Mouse (Mus musculus): ENCODE measurements around the gene Rasgef1c. TPM values are rescaled to one million over a fixed set of nuclear protein-coding genes. Genes with fewer than 3 reads are reported as not detected.

Rasgef1c gene
- polyA plus RNA-seq (2016; fragmentation: Nextera tagmentation; extraction: Ambion mirVana), result not detected in 2 replicates

DNA sequence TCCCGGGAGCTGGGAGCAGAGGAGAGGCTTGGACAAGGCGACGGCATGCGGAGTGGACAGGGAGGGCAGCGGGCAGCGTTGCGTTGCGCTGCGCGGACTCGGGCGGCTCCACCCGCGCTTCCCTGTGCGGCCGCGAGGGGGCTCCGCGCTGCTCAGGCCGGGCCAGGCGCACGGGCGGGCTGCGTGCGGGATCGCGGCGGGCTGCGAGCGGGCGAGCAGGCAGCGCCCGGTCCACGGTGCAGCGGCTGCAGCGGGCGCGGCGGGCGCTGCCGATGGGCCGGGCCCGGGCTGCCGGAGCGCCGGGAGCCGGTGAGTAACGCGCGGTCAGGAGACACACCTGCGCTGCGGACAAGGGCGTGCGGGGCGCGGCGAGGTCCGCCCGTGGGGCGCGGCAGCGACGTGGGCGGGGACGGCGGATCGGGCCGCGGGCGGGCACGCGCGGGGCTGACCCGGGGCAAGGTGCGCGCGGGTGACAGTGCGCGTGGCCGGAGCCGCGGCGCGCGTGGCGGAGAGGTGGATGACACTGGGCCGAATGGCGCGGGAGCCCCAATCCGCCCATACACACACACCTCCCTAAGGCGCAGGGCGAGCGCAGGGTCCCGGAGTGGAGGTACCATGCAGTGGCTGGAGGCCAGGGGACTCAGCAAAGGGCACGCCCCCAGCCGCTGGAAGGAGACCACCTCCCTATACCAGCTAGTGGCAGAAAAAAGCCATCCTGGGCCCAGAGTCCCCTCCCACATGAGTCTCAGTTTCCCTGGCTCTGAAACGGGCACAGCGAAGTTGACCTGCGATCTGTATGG is at the start of gene Rasgef1c:
Gene Rasgef1c, plus strand, starts transcription at position 177 of the 800 bp plus-strand sequence.
- Histone ChIP-seq H3K9me3 (replicated peaks) (no peaks in the 10 kb centered on the region), H3K27me3 (replicated peaks) (peaks cover 65% of the 10 kb centered on the region), H3K4me3 (peak within 1 kb of the TSS; percentile 61), H3K4me2 (peak within 1 kb of the TSS; percentile 78), H3K36me3 (no peaks in the 10 kb centered on the region), H3K4me1 (peaks cover 10% of the 10 kb centered on the region), H3K27ac (no peak within 1 kb of the TSS), H3K9ac (peak within 1 kb of the TSS; percentile 56; the same call in 1 of the 2 replicates)
- whole genome bisulfite sequencing (ENCODE audit: insufficient replicate concordance), result 3% methylated on average over 79 of the region's 99 CpGs
- peak; percentile 62 for ATAC-seq

GRCm38 (mm10) chr11:49855144-49855543 is 46.5 kb upstream of the Rasgef1c start:
- no peak for ATAC-seq
- Histone ChIP-seq H3K4me1 (peaks cover 36% of the 10 kb centered on the region), H3K9ac (no peak overlapping the region), H3K27me3 (replicated peaks) (no peaks in the 10 kb centered on the region), H3K4me3 (no peak overlapping the region), H3K9me3 (replicated peaks) (no peaks in the 10 kb centered on the region), H3K4me2 (no peak overlapping the region), H3K27ac (no peak overlapping the region), H3K36me3 (peaks cover 42% of the 10 kb centered on the region)
- WGBS (ENCODE audit: insufficient replicate concordance), result 64% methylated on average over 5 of the region's 5 CpGs

DNA sequence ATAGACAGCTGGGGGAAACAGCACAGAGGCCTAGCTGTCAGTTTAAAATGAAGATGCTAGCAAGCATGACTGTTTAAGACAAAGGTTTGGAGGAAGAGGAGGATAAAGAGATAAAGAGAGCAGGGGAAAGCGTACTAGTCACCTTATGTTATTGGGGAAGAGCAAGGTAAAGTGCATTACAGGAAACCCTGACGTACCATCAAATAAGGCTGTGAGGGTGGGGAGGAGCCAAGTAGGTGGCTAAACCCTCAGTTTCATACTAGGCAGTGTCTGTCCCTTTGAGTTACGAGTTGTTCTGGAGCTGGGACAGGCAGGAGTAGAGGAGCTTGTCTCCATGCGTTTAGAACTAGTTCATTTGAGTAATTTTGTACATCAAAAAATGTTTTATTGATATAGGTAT is 40.5 kb upstream of the Rasgef1c start:
- Histone ChIP-seq H3K27me3 (replicated peaks) (no peaks in the 10 kb centered on the region), H3K9ac (no peak overlapping the region), H3K4me2 (no peak overlapping the region), H3K4me3 (no peak overlapping the region), H3K27ac (peak overlapping the region; percentile 25; the same call in 1 of the 2 replicates), H3K36me3 (peaks cover 26% of the 10 kb centered on the region), H3K4me1 (peaks cover 70% of the 10 kb centered on the region), H3K9me3 (replicated peaks) (no peaks in the 10 kb centered on the region)
- 75% methylated on average over 4 of the region's 4 CpGs for WGBS (ENCODE audit: insufficient replicate concordance)
- ATAC-seq, result no peak

DNA sequence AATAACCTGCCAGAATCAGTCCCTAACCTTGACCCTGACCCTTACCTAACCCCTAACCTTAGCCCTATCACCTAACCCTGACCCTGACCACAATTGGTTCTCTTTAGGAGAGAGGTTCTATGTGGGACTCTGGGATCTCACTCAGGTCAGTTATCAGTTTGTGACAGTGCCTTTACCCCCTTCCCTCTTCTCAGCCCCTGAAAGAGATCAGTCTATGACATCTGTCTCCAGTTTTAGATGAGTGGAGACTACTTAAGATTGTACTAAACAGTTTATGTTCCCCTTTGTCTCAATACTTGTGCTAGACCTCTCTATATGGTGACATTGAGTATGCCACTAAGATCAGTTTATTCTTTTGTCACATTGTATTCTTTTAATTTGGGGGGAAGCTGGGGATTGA is 37.7 kb upstream of the Rasgef1c start:
- no peak overlapping the region for H3K4me3 ChIP-seq
- peak; percentile 87 for ATAC-seq
- no peak overlapping the region; the same call in 1 of the 2 replicates for H3K27ac ChIP-seq
- H3K9ac ChIP-seq, result peak overlapping the region; percentile 15; the same call in 1 of the 2 replicates
- peaks cover 55% of the 10 kb centered on the region for H3K4me1 ChIP-seq
- peaks cover 30% of the 10 kb centered on the region for H3K36me3 ChIP-seq
- H3K4me2 ChIP-seq, result peak overlapping the region; percentile 15; the same call in 1 of the 2 replicates
- H3K9me3 ChIP-seq (replicated peaks), result no peaks in the 10 kb centered on the region
- H3K27me3 ChIP-seq (replicated peaks), result no peaks in the 10 kb centered on the region

DNA sequence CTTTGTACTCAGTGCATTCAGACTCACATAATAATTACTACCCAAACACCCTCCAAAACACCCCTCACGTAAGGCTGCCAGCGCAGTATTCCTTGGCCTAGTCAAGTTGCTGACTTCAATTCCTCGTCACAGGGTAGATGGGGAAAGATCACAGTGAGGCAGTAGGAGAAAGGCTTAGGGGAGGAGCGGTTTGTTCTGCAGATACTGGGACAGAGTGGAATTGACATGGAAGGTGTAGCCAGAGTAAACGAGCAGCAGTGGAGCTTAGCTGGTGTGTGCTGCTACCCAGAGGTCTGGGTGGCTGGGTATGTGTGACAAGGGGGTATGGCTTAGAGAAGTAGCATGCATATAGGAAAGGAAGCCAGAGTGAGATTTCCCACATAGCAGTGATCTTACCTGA is 34.3 kb upstream of the Rasgef1c start:
- 81% methylated on average over 5 of the region's 5 CpGs for WGBS (ENCODE audit: insufficient replicate concordance)
- no peak overlapping the region for H3K27ac ChIP-seq
- H3K9ac ChIP-seq, result no peak overlapping the region
- no peak overlapping the region for H3K4me3 ChIP-seq
- no peaks in the 10 kb centered on the region for H3K9me3 ChIP-seq (replicated peaks)
- no peak overlapping the region for H3K4me2 ChIP-seq
- ATAC-seq, result no peak
- H3K27me3 ChIP-seq (replicated peaks), result no peaks in the 10 kb centered on the region
- H3K36me3 ChIP-seq, result peaks cover 55% of the 10 kb centered on the region
- peaks cover 32% of the 10 kb centered on the region for H3K4me1 ChIP-seq

- Histone ChIP-seq H3K4me2 (no peak overlapping the region), H3K27ac (no peak overlapping the region), H3K9me3 (replicated peaks) (no peaks in the 10 kb centered on the region), H3K9ac (no peak overlapping the region), H3K27me3 (replicated peaks) (no peaks in the 10 kb centered on the region), H3K4me3 (no peak overlapping the region), H3K36me3 (peaks cover 66% of the 10 kb centered on the region), H3K4me1 (peaks cover 26% of the 10 kb centered on the region)
- no peak for ATAC-seq
Observed at GRCm38 (mm10) chr11:49869762-49870161, 31.9 kb upstream of the Rasgef1c start.

GRCm38 (mm10) chr11:49871914-49872313 is 29.7 kb upstream of the Rasgef1c start:
- WGBS (ENCODE audit: insufficient replicate concordance), result 48% methylated on average over 6 of the region's 6 CpGs
- peaks cover 21% of the 10 kb centered on the region for H3K4me1 ChIP-seq
- peak overlapping the region; percentile 80 for H3K27ac ChIP-seq
- no peak; the same call in 1 of the 2 replicates for ATAC-seq
- no peak overlapping the region for H3K9ac ChIP-seq
- no peak overlapping the region for H3K4me2 ChIP-seq
- H3K27me3 ChIP-seq (replicated peaks), result no peaks in the 10 kb centered on the region
- H3K36me3 ChIP-seq, result peaks cover 72% of the 10 kb centered on the region
- H3K9me3 ChIP-seq (replicated peaks), result no peaks in the 10 kb centered on the region
- H3K4me3 ChIP-seq, result no peak overlapping the region

DNA sequence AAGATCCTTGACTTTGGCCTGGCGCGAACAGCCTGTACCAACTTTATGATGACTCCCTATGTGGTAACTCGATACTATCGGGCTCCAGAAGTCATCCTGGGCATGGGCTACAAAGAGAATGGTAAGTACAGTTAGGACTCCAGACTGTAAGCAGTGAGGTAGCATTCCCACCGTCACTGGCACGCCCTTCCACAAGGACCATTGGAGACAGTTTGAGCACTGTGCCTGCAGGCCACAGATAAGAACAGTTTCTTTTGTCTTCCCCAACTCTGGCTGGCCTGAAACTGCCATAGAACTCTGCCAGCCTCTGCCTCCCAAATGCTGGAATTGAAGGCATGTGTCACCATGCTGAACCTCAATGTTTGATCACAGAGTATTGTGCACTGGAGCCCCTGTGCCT is 28.9 kb upstream of the Rasgef1c start:
- peak; percentile 90 for ATAC-seq
- Histone ChIP-seq H3K4me2 (peak overlapping the region; percentile 30; the same call in 1 of the 2 replicates), H3K27ac (peak overlapping the region; percentile 80), H3K4me1 (peaks cover 21% of the 10 kb centered on the region), H3K9me3 (replicated peaks) (no peaks in the 10 kb centered on the region), H3K27me3 (replicated peaks) (no peaks in the 10 kb centered on the region), H3K9ac (peak overlapping the region; percentile 39; the same call in 1 of the 2 replicates), H3K4me3 (no peak overlapping the region), H3K36me3 (peaks cover 68% of the 10 kb centered on the region)
- 55% methylated on average over 6 of the region's 6 CpGs for WGBS (ENCODE audit: insufficient replicate concordance)

DNA sequence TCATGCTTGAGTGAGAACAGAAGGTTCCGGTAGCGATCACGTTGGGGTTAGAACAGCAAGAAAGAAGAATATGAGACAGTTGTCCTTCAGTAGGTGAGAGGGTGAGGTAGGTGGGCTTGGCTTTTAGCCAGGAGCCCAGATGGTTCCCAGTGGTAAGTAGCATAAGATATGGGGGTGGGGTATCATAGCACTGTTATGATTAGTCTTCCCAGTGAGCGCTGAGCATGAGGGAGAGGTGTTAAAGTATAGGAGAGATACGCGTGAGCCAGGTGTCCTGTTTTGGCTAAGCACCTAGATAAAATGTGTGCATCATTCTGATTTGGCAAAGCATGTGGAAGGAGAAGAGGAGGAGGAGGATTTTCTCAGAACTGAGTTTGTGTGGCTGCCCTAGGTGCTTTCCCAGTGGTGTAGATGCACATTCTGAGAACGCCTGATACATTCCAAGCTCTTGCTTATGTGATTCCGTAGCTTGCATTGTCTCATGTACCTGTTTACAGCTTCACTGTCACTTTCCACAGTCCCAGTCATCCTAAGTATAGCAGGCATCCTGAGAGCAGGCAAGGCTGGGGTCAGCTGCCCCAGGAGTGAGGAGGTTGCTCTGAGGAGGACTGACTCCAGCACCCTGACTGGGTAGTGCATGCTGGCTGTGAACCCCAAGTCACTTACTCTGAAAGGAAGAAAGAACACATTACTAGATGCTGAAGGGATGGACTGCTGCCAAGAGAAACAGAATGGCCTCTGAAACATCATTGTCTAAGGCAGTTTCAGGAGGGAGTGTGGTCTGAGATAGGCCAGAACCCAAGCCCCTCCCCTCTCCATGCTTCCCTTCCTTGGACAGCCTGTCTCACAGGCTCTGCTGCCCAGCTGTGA is 24.5 kb upstream of the Rasgef1c start:
- no peak overlapping the region for H3K4me3 ChIP-seq
- no peak for ATAC-seq
- 84% methylated on average over 8 of the region's 8 CpGs for WGBS (ENCODE audit: insufficient replicate concordance)
- no peak overlapping the region for H3K4me2 ChIP-seq
- no peaks in the 10 kb centered on the region for H3K9me3 ChIP-seq (replicated peaks)
- peaks cover 71% of the 10 kb centered on the region for H3K36me3 ChIP-seq
- H3K4me1 ChIP-seq, result peaks cover 16% of the 10 kb centered on the region
- no peak overlapping the region for H3K9ac ChIP-seq
- no peaks in the 10 kb centered on the region for H3K27me3 ChIP-seq (replicated peaks)
- H3K27ac ChIP-seq, result no peak overlapping the region

DNA sequence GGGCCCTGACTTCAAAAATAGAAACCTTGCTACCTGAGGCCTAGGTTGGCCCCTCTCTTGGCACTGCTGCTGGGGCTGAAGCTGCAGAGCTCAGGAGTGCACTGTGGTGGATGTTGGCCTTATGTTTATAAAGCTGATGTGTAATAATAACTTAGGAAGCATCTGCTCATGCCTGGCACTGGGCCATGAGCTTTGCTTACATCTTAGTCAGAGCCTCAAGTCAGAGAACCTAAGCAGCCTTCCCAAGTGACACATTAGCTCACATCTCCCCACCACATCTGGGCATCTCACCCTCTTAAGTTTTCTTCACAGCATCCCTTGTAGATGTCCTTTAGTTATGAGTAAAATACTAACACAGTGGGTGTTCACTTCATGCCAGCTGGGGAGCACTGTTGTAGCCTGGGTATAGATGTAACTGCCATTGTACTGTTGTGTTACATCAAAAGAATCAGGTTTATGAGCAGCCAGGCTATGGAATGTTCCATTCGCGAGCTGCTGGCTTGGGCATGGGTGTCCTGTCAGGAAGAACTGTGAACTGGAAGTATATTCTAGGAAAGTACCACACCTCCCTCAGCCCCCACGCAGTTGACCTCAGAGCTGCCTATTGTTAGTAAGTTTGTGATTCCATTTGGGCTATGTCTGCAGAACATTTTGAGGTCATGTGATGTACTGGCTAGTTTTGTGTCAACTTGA is 21.5 kb upstream of the Rasgef1c start:
- no peak overlapping the region for H3K4me3 ChIP-seq
- H3K36me3 ChIP-seq, result peaks cover 73% of the 10 kb centered on the region
- H3K4me1 ChIP-seq, result no peaks in the 10 kb centered on the region
- H3K9ac ChIP-seq, result no peak overlapping the region
- no peak overlapping the region for H3K27ac ChIP-seq
- ATAC-seq, result no peak
- H3K27me3 ChIP-seq (replicated peaks), result no peaks in the 10 kb centered on the region
- 74% methylated on average over 3 of the region's 3 CpGs for WGBS (ENCODE audit: insufficient replicate concordance)
- H3K4me2 ChIP-seq, result no peak overlapping the region
- no peaks in the 10 kb centered on the region for H3K9me3 ChIP-seq (replicated peaks)

- Histone ChIP-seq H3K27ac (no peak overlapping the region), H3K4me1 (no peaks in the 10 kb centered on the region), H3K36me3 (peaks cover 78% of the 10 kb centered on the region), H3K4me2 (no peak overlapping the region), H3K27me3 (replicated peaks) (no peaks in the 10 kb centered on the region), H3K9me3 (replicated peaks) (no peaks in the 10 kb centered on the region), H3K4me3 (no peak overlapping the region), H3K9ac (no peak overlapping the region)
- no peak for ATAC-seq
- WGBS (ENCODE audit: insufficient replicate concordance), result 86% methylated on average over 3 of the region's 3 CpGs
Observed at GRCm38 (mm10) chr11:49883394-49883793, 18.2 kb upstream of the Rasgef1c start.
